Mouse (Mus musculus) megakaryocyte progenitor cell, adult 5-6 weeks (primary cell): ENCODE measurements at regions not wholly inside any gene's neighbourhood (a gene's known extent, or its start where the extent isn't known, plus 50 kb on each side); places are given as distances from the start of the nearest gene placed in this dataset.

Source experiments
- ATAC-seq: replicated peaks from 2 replicates; pipeline ENCODE4 v1.8.0; 2016; ENCODE audit warnings: mild to moderate bottlenecking, moderate TSS enrichment, inconsistent platforms; ENCODE audit not compliant: poor library complexity

DNA sequence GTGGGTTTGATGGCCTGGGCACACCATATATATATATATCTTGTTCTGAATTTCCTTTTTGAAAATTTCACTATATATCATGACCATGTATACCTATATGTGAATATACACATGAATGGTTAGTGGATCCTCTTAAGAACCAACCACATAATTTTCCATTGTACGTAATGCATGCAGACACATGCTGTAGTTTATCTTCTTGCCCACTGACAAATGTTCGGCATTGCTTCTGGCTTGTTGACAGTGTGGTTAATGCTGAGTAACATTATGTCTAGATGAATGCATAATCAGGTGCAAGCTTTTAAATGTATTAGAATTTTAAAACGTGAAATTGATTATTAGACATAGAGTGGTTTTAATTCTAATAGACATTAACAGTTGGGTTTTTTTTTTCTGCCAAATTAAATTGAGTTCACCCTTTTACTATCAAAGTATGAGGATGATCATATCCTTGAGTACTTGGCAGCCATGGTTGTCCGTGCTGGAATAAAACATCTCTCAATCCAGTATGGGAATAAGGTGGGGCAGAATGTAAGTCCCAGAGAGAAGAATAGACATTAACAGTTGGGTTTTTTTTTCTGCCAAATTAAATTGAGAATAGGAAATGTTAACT lies 110.3 kb downstream of the A730009L09Rik start:
- ATAC-seq: no peak

DNA sequence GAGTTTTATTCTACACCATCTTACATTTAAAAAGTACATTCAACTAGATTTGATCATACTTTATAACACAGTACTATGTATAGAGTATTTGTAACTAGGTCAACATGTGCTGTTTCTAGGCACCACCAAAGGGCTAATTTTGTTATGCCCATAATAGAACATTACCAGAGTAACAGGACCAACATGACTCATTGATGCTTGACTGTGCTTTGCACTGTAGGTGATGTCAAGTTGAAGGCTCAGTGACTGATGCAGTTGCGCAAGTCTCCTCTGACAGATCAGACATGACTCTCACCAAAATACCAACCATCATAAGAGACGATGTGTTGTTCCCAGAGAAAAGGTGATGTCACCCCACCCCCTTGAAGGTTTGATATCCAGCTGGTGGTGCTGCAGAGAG lies 108.5 kb downstream of the Mrpl39 start:
- ATAC-seq: no peak

DNA sequence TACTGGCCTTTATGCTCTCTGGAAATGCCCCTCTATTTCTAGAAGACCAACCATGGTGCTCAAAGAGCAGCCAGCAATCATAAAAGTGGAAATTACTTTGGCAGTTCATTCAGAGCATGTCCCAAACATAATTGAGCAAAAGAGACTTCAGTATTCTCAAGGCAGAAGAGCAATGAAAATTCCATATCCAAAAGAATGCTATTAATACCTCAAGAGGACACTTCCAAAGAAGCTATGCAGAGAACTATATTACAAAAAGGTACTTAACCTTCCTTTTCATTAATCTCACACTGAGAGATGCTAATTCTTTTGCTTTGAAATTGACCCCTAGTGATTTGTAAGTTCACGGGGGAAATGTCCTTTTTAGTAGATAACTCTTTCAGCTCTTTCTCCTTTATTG lies 105.7 kb downstream of the Mrpl39 start:
- ATAC-seq: no peak

DNA sequence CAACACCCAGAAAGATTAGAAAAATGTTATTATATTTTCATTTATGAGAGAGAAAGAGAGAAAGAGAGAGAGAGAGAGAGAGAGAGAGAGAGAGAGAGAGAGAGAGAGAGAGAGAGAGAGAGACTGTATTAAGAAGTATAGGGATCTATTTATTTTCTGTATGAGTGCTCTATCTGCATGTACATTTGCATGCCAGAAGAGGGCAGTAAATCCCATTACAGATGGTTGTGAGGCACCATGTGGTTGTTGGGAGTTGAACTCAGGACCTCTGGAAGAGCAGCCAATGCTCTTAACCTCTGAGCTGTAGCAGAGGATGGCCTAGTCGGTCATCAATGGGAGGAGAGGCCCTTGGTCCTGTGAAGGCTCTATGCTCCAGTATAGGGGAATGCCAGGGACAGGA lies 91.1 kb downstream of the Mrpl39 start:
- peak; percentile 46; the same call in 1 of the 2 replicates for ATAC-seq

DNA sequence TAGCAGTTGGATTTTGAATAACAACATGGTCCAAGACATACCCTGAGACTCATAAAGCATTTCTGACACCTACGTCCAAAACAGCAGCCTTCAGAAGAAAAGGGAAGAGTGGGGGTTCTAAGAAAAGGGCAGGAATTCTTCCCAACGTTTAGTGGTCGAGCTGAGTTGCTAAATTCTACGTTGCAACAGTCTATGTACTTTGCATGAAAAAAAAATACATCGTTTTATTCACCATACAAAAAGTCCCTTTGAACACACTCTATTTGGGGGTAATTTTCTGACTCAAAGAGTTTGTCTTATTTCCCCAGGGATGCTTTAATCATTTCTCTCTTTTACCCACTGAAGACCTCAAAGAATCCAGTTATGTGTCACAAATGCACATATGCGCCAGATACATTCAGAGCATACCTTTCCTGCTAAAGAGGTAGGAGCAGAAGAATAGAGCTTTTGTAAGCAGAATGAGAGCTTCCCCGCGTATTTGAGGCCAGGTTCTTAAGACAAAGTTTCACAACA lies 89.3 kb downstream of the Mrpl39 start:
- no peak for ATAC-seq

DNA sequence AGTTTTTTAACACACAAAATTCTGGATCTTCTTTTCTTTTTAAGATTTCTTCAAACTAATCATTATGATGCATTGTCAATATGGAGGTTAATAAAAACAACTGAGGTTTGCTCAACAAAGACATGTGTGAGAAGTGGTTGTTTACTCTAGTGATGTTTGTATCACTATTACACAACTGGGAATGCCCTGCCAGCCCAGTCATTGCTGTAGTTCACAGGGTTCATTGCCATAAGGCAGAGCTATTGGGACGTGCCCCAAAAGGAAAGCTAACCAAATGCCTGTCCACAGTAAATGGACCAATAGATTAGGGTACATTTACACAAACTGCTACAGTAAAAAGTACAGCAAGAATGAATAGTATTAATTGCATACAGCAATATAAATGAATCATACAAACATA lies 84.9 kb downstream of the Mrpl39 start:
- ATAC-seq: no peak

DNA sequence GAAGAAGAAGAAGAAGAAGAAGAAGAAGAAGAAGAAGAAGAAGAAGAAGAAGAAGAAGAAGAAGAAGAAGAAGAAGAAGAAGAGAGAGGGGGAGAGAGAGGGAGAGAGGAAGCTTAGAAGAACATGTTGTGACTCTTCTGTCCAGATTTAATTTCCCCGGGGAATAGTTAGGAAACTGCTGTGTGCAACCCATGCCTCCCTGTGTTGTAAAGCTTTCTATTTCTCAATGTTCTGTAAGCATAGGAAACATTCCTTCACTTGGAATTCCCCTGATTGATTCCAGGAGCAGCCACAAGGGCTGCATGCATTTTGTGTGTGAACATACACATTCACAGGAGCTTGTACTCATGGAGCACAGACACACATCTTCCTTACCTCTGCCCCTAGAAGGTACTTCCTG lies 81.7 kb downstream of the Mrpl39 start:
- ATAC-seq: no peak

DNA sequence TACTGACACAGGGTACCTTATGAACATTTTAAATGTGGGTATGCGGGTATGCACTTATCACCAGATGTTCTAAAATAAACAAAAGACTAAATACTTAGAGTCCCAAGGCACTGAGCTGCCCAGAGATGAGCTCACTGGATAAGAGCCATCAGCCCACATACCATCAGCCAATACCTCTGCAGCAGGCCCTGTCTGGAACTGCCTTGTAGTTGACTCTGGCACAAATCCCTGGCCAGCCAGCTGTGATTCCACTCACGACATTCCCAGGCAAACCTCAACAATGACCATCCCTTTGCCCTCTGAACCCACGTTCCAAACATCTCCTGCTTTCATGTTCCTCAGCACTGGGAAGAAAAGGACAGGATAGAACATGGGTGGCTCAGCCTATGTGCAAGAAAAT lies 73.7 kb downstream of the Mrpl39 start:
- ATAC-seq: no peak

DNA sequence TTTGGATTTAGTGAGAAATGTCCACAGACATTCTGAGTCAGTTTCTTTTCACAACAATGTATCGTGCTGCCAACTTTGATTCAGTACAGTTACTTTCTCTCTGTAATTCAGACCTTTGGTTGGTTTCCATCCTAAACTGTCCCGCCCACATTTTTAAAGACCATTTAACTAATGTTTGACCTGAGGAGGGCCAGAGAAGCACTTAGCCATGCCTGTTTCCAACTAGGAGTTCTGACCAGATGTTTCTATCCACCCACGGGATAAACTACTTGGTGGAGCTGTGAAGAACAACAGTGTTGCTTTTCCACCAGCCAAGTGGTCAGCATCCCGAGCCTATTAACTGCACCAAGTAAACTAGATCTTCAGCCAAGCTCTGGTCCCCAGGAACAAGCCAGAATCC lies 72.0 kb downstream of the Mrpl39 start:
- ATAC-seq: no peak
